Mouse (Mus musculus): Measurements from ENCODE around the gene Xxylt1.

- TF ChIP-seq CTCF (IDR thresholded peaks at IDR 0.05; ENCODE audit: borderline replicate concordance, extremely low read depth, insufficient read depth, insufficient read length) (no peak), POLR2A (IDR thresholded peaks at IDR 0.05; ENCODE audit: borderline replicate concordance, extremely low read depth, insufficient read depth, insufficient read length, poor library complexity, severe bottlenecking) (no peak)
These were observed 101.3 kb downstream of the Xxylt1 start for GRCm38 (mm10) chr16:30979905-30980304.
